Mouse (Mus musculus) heart, adult 9 months (tissue): ENCODE measurements at regions not wholly inside any gene's neighbourhood (a gene's known extent, or its start where the extent isn't known, plus 50 kb on each side); places are given as distances from the start of the nearest gene placed in this dataset.
A peak's percentile ranks its signal among the peaks of the same experiment; 100 is the strongest.
"Not testable (repeated sequence)": the region's sequence is repeated elsewhere in the genome, so short reads cannot be mapped to it uniquely, and the experiment has no call there.

ENCODE experiments used
- DNase-seq, 2 experiments: peaks; one replicate each; pipeline ENCODE4 v3.0.0; 2022; ENCODE audit warnings: low spot score in 2 of 2

GRCm38 (mm10) chr1:43305349-43306278 lies 108.8 kb upstream of the Fhl2 start:
- DNase-seq = no peak

DNA sequence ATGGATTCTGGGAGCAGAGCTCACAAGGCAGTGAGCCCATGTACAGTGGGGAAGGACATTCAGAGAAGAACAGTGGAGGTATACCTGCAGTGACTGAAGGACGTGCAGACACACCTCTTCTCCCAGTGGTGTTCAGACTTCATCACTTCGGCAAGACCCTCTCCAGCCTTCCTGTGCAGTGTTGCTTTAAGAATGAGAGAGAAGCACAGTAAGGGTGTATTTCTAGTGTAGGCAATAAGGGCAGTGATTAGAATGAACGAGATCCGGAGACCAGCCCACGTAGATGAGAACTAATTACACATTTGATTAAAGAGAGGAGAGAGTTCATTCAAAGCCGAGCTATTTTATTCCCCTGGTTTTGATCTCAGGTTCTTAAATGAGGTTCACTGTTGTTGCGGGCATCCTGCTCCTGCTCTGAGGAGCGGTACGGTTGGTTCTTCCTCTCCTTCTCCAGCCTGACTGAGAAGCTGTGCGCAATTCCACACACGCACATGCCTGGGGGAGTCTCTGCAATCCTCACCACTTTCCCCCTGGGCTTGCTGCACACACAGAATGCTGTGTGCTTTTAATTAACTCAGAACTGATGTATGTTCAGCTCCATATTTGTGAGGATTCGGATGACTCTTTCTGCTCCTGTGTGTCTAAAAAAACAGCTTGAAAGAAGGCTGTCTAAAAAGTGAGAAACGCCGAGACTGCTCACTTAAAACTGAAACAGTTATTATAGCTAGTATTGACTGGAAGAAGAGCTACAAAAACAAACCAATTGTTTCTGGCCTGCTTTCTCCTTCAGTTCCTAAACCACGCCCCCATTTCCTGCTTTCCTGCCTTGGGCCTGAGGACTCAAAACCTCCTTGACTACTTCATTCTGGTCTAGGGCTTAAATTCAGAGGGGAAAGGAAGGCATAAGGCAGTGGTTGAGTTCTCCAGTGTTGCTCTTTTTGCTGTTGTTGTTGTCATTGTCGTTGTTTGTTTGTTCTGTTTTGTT lies 114.2 kb upstream of the Fhl2 start:
- peak; percentile 37 to 42 for DNase-seq

GRCm38 (mm10) chr1:43316331-43316730 lies 119.5 kb upstream of the Fhl2 start:
- DNase-seq = not testable (repeated sequence)

- DNase-seq = no peak
These were observed 120.5 kb upstream of the Fhl2 start for GRCm38 (mm10) chr1:43317076-43317871.

DNA sequence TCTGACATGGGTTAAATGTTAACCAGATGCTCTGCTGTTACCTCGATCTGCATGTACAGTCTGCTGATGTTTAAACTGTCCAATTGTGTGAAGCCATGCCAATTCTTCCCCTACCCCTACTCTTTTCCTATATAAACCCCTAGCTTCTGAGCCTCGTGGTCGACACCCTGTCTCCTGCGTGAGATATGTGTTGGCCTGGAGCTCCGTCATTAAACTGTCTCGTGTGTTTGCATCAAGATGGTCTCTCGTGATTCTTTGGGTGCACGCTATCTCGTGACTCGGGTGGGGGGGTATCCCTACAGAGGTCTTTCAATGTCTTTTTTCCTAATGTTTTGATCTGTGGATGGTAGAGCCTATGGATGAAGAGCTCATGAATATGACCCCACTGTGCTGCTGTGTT lies 110.9 kb upstream of the Nck2 start:
- DNase-seq = not testable (repeated sequence)

DNA sequence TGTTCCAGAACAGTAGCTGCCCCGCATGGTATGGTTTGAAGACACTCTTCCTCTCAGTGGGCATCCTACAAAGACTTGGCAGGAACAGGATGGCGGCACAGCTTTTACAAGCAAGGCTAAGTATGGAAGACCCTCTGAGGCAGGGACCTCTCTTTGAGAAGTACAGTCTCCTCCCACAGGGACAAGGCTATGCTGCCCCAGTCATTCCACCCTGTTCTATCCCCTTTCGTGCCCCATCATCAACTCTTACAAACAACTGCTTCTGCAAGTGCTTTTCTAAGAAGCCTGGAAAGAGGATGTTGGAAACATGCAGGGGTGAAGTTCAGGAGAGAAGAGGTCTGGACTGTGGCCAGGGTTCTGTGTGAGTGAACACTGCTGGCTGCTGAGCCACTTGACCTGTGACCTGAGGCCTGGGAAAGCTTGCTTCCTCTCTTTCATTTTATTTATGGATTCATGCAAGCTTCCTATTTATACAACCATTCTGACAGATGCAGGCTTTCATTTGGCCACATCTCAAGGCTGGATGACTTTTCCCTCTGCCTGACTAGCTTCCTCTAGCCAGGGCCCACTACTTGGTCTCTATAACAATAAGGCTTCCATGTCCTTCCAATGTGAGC lies 107.1 kb upstream of the Nck2 start:
- peak; percentile 80 to 89 for DNase-seq

GRCm38 (mm10) chr1:43338096-43338915 lies 106.1 kb upstream of the Nck2 start:
- peak; percentile 35 to 72 for DNase-seq

GRCm38 (mm10) chr1:43342848-43343247 lies 101.5 kb upstream of the Nck2 start:
- no peak for DNase-seq

DNA sequence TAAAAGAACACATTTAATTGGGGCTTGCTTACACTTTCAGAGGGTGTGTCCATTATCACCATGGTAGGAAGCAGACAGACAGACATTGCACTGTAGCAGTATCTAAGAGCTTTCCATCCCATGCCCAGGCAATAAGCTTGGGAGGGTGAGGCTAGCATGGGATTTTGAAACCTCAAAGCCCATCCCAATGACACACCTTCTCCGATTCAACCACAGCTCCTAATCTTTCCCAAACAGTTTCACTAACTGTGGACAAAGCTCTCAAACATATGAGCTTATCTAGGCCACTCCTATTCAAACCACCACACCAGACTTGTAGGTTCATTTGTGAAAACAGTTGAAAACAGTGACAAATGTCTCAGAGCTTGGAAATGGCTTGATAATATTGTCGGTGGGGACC lies 101.0 kb upstream of the Nck2 start:
- DNase-seq = no peak

DNA sequence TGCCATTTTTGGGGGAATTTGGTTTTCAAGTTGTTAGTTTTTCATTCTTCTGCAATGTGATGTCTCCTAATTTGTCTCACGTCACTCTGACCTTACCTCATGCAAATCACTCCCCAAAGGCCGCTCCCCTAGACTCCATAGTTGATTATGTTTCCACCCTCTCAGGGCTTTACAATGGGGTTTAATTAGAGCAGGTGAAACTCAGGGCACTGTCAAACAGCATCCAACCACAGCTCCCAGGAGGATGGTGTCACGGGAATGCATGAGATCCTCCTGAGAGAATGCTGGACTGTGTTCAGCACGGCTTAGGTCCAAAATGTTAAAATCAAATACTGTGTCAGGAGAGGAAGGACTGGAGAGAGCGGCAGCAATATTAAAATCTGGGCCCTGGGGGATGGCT lies 100.4 kb upstream of the Nck2 start:
- DNase-seq = no peak

- DNase-seq = no peak
These were observed 97.2 kb upstream of the Nck2 start for GRCm38 (mm10) chr1:43347152-43347551.

DNA sequence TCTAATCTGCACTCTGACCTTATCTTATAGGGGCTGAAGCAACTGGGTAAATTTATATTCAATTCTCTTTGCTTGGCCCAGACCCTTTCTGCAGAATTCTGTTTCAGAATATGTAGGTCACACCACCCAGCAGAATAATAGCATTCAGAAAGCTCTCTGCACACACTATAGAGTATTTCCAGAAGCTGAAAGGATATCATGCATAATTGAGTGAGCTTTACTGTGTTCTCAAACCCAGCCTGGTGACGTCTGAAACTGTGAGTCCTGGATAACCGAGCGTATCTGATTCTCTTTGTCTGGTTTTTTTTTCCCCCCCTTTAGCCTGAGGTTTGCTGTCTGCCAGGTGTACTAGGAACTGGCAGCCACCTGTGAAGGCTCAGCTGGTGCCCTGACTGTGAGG lies 94.4 kb upstream of the Nck2 start:
- DNase-seq = no peak

- no peak for DNase-seq
These were observed 86.2 kb upstream of the Nck2 start for GRCm38 (mm10) chr1:43358191-43358590.

- DNase-seq = no peak
These were observed 84.7 kb upstream of the Nck2 start for GRCm38 (mm10) chr1:43359662-43360061.

GRCm38 (mm10) chr1:43360291-43360690 lies 84.1 kb upstream of the Nck2 start:
- no peak for DNase-seq

GRCm38 (mm10) chr1:43360741-43361140 lies 83.6 kb upstream of the Nck2 start:
- no peak for DNase-seq

DNA sequence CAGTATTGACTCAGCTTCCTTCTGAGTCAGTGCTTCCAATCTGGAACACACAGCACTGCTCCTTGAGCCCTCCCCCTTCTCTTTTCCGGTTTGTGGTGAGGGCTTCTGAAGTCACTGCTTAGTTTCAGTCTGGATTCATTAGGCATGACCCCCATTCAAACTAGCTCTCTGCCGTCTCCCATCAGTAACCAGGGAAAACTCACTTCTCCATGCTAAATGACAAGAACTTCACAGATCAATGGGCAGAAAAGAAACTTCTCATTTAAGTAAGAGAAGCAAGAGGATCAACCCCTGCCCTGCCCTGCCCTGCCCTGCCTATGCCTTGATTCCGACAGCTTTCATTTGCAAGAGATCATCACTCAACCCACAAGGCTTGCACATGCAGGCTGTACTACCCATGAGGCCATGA lies 82.9 kb upstream of the Nck2 start:
- peak in 1 of 2 experiments; percentile 27 for DNase-seq

- DNase-seq = no peak
These were observed 82.2 kb upstream of the Nck2 start for GRCm38 (mm10) chr1:43362136-43362535.

DNA sequence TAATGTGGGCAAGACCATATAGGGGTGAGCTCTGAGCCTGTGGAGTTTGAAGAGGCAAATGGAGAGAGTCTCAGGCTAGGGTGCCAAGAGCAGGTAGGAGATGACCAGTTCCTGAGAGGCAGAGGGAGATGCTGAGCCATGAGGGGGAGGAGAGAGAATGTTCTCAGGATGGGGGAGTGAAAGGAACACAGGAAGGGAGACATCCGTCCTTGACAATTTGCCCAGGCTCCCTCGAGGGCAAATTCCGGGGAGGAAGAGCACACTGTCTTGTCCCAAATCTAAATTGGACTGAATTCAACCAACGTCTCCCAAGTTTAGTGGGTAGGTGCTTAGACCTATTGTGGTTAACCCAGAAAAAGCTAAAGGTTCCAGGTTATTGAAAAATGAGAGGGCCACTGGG lies 81.2 kb upstream of the Nck2 start:
- DNase-seq = peak in 1 of 2 experiments; percentile 25

- no peak for DNase-seq
These were observed 77.9 kb upstream of the Nck2 start for GRCm38 (mm10) chr1:43366433-43366832.
